Mouse (Mus musculus) kidney, adult 8-10 months (tissue): Measurements from ENCODE around the gene Gpalpp1.

Experiments used
- DNase-seq, 2 experiments: peaks; one replicate each; pipeline ENCODE4 v3.0.0; 2022

The Gpalpp1 gene

GRCm38 (mm10) chr14:76110396-76111221 is at the start of gene Gpalpp1, which contains the start of gene Nufip1:
TSS of gene Gpalpp1 (minus strand) at chr14:76110760.
TSS of gene Nufip1 (plus strand) at chr14:76110891.
- DNase-seq = peak; percentile 91 to 93

DNA sequence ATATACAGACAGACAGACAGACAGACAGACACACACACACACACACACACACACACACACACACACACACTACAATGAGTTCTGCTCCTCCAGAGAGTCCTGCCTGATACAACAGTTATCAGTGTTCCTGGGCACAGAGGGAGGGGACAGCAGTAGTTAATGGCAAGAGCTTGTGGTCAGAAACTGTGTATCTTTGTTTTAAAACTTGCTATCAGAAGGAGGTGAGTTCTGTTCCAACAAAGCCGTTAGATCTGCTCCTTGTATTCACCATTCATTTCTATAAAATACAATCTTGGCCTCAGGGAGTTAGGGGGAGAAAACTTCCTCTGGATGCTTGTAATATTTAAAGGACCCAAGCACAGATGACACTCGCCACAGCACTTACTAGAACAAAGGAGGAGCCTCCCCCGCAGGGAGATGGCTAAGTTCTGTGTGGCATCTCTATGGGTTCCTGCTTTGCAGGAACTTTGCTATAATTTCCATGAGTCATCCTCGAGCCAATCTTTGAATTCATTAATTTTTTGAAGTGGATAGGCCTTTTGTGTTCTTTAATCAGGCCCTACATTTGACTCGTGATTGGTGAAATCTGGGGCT is 47.7 kb upstream of the Gpalpp1 start:
- no peak for DNase-seq

DNA sequence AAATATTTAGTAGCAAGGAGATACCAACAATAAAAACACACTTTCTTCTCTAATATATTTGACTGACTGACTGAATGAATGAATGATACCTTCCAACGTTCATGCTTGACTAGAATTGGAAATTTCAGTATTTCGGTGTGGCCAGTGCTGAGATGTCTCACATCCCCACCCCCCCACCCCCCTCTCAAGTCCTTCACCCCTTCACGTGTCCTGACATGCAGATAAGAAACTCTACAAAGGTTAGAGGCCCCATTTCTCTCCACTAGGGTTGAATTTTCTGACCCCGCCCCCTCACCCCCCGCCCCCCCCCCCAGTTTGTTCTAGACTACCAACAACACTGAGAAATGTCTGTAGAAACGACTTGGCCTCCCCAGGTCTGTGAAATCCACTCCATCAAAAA is 43.3 kb upstream of the Gpalpp1 start:
- DNase-seq = no peak

DNA sequence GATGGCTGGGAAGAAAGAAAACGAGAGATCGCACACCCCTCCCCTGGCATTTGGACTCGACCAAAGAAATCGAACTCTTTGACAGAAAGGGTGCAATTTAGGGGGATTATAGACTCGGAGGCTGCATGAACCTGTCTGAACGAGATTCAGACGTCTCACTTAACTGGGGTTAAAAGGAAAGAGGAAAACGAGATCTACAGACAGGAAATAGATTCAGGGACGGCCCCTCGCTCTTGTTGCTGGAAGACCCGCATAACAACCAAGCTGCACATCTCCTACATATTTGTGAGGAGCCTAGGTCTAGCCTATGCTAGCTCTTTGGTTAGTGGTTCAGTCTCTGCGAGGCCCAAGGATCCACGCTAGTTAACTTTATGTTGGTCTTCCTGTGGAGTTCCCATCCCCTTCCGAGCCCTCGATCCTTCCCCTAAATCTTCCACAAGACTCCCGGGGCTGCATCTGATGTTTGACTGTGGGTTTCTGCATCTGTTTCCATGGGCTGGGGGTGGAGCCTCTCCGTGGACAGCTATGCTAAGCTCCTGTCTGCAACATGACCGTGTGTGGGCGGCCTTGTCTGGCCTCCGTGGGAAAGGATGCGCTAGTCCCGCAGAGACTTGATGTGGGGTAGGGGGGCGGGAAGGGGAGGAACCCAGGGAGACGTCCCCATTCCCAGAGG is 42.6 kb upstream of the Gpalpp1 start:
- DNase-seq = peak in 1 of 2 experiments; percentile 8

DNA sequence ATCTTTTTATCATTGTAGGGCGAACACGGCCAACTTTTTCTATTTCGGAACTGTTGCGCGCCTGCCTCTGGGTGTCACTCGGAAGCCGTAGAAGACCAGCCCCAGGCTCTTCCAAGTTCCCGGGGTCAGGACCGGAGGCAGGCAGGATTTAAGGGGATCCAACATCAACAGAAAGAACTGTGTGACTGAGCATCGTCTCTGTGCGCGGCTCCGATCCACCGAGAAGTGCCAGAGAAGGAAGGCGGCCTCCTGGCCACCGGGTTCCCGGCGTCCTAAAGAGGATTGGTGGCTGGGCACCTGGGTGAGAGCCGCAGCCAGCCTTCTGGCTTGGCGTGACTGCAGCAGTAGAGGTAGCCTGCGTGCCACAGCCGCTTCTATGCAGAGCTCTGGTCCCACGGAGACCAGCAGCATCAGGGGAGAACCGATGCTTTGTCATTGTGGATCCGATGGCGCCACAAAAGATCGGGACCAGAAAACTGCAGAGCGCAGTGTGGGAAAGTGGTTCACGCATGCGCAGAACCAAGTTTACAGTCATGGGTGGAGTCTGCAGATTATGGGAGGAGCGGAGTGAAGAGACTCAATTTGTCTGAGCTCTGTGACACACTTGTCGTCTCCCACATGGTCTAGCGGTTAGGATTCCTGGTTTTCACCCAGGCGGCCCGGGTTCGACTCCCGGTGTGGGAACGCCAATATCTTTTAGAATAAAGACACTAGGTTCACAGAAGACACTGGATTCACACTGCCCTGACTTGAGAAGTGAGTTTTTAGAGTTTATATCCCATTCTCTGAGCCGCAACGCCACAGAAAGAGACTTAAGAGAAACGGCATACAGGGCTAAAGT is 41.8 kb upstream of the Gpalpp1 start:
- peak; percentile 92 to 96 for DNase-seq

GRCm38 (mm10) chr14:76151820-76152161 is 41.2 kb upstream of the Gpalpp1 start:
- no peak for DNase-seq

DNA sequence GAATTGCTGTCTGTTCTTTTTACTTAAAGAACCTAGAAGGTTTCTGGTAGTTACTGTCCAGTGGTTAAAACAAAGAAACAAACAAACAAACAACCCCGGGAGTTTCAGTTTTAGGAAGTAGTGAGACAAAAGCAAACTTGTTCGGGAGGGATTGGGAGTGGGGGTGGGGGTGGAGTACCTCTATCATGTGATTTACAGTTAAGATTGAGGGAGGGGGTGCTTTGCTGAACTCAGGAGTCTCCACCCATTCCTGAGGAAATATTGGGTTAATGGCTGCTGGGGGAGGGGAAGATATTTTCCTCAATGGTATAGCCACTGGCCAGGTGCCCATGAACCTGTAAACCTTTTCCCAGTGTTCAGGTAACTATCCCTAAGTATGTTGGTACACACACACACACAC is 40.5 kb upstream of the Gpalpp1 start:
- DNase-seq = no peak

GRCm38 (mm10) chr14:76150499-76150898 is 39.9 kb upstream of the Gpalpp1 start:
- no peak for DNase-seq

- peak; percentile 81 to 83 for DNase-seq
Measured at GRCm38 (mm10) chr14:76149531-76150179, 39.1 kb upstream of the Gpalpp1 start.

DNA sequence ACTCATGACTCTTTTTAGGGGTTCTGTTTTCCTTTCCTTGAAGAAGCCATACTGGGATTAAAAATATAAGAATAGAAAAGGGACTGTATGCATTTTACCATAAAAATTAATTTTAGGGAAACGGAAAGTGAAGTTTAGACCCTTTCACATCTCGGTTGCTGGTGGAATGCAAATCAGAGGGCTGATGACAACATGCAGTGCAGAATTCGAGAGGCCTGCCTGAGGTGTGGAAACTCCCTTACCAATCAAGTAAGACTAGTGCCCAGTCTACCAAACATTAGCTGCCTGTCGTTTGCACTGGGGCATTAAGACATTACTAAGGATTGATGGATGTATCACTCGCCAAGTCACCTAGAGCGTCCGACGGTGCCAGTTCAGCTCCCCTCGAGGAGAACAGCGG is 37.7 kb upstream of the Gpalpp1 start:
- DNase-seq = no peak

DNA sequence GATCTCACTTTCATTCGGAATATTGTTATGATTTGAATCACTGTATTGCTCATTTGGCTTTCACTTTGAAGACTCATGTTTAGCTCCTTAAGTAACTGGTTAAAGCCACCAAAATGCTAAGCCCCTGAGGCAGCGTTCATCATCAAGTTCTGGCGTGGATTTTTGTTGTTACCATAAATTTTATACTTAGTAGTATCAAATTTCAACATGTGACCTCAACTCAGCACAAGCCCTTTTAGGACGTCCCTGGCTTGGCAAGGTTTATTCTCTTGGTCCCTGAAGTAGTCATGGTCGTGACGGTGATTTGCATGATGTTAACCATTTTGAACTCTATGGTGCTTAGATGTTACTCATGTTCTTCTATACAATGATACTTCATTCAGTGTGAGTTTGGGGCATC is 36.5 kb upstream of the Gpalpp1 start:
- DNase-seq = no peak

DNA sequence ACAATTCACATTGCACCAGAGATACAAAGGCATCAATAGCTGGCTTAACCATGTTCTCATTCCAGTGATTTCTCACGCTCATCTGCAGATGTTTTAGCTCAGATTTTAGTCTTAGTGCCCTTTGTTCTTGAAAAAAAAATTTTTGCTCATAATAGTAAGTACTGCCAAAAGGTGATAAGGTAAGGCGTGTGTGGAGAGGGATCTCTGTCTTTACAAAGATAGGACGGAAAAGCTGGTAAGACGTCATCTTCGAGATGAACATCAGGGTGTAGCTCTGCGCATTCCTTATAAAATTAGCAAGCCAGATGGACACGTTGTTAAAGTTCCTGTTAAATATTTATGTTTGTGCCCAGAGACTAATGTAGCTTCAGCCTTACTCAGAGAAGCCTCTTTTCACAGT is 35.3 kb upstream of the Gpalpp1 start:
- no peak for DNase-seq

GRCm38 (mm10) chr14:76145248-76145647 is 34.7 kb upstream of the Gpalpp1 start:
- no peak for DNase-seq

- no peak for DNase-seq
Measured at GRCm38 (mm10) chr14:76134975-76135374, 24.4 kb upstream of the Gpalpp1 start.

DNA sequence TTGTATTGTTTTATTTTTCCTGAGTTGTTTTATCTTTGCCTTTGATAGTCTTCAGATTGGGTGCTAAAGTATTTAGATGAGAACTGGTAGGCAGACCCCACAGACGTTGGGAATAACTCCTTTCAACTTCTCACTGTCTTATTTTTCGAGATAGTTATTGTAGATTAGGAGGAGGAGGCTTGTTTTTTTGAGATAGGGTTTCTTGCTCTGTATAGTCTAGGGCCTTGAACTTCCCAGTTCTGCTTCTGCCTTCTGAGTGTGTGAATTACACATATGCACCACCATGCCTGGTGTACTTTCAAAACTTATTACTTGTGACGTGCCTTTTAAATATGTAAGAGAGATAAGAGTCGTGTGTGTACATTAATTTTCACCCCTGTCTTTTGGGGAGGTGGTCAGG is 17.6 kb upstream of the Gpalpp1 start:
- no peak for DNase-seq

DNA sequence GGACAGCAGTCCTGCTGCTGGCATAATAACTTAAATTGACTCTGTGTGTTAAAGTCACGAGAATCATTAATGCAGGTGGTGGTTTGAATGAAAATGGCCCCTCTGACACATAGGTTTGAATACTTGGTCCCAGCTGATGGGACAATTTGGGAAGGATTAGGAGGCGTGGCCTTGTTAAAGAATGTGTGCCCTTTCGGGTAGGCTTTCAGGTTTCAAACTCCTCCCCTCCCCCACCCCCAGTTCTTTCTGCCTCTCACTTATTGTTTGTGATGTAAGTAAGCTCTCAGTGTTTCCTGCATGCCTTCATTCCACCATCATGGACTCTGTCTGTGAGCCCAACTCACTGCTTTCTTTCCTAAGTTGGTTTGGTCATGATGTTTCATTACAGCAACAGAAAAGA is 16.8 kb upstream of the Gpalpp1 start:
- DNase-seq = no peak

GRCm38 (mm10) chr14:76122663-76123058 is 12.1 kb upstream of the Gpalpp1 start:
- DNase-seq = no peak

DNA sequence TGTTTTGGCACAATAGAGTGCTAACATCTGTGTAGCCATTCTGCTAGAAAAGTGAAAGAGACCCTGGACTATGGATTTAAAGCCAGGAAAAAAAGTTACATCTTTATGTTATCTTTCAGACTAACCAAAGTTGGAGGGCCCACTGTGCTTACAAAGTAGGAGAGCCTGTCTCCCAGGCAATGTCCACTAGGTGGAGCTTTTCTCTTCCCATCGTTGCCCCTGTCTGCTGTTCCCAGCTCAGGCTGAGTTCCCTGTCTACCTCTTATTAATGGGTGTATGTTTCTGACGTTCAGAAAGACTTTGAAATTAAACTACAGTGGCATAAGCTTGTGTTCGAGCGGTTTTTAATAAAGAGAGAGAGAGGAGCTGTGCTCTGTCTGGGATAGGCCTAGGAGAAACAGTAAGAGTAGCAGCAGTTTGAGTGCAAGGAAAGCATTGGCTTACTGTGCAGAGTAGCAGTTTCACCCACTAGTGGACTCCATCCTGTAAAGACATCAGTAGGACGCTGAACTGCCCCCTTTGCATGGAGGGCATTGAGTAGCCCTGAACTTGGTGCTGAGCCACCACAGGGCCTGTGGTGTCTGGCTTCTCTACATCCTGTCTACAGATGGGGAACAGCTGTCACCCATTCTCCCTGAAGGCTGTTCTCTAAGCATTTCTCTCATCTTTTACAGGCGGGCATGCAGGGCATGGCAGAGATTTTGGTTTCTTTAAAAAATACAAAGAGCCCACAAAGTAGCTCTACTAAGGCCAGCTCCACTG is 11.5 kb upstream of the Gpalpp1 start:
- DNase-seq = peak; percentile 33 to 42

- no peak for DNase-seq
Measured at GRCm38 (mm10) chr14:76120472-76120871, 9.9 kb upstream of the Gpalpp1 start.

DNA sequence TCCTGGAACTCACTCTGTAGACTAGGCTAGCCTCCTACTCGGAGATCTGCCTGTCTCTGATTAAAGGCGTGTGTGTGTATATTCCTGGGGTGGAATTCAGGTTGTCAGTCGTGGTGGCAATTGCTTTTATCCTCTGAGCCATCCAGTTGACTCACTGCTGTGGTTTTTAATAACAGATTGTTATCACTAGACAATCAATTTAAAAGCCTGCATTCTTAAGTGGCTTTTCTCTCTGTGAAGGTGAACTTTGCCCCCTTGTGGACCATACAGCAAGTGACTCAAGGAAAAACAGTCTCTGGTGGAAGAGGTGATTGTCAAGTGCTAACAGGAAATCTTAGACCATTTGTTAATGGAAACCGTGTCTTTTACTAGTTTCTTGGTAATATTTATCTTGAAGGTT is 8.4 kb upstream of the Gpalpp1 start:
- no peak for DNase-seq

GRCm38 (mm10) chr14:76115744-76116143 is 5.2 kb upstream of the Gpalpp1 start:
- no peak for DNase-seq

- DNase-seq = no peak
Measured at GRCm38 (mm10) chr14:76099543-76099942, 11.0 kb downstream of the Gpalpp1 start.
